Mouse (Mus musculus) erythroblast, embryonic 14.5 days (primary cell): Measurements from ENCODE around the gene Nr2e1. TPM values are rescaled to one million over a fixed set of nuclear protein-coding genes. Genes with fewer than 3 reads are reported as not detected.

Experiments used
- H3K27me3 ChIP-seq: 2 replicates; pipeline ENCODE4 v1.6.1; 2012; ENCODE audit warnings: inconsistent platforms; ENCODE audit not compliant: control insufficient read depth
- H3K36me3 ChIP-seq: 2 replicates; pipeline ENCODE4 v1.6.1; 2012; ENCODE audit warnings: mild to moderate bottlenecking, inconsistent platforms; ENCODE audit not compliant: control insufficient read depth
- H3K4me1 ChIP-seq: 2 replicates; pipeline ENCODE4 v1.6.1; 2012; ENCODE audit warnings: inconsistent platforms; ENCODE audit not compliant: control insufficient read depth
- H3K4me3 ChIP-seq: replicated peaks from 2 replicates; pipeline ENCODE3; 2012; ENCODE audit warnings: moderate library complexity, mild to moderate bottlenecking, inconsistent platforms
- H3K9me3 ChIP-seq: 2 replicates; pipeline ENCODE4 v1.6.1; 2012; ENCODE audit warnings: low read length, inconsistent platforms, mixed read lengths; ENCODE audit not compliant: control insufficient read depth
- GATA1 ChIP-seq: IDR thresholded peaks from 2 replicates; pipeline ENCODE4 v1.6.1; 2012; ENCODE audit warnings: low read length, inconsistent platforms, mixed read lengths
- TAL1 ChIP-seq: IDR thresholded peaks from 3 replicates; pipeline ENCODE4 v1.6.1; 2012; ENCODE audit warnings: low read length, inconsistent platforms, mixed read lengths
- polyA plus RNA-seq: library from polyadenylated mRNA; stranded (reverse); fragments of >175 nt; gene quantifications from 2 replicates; pipeline ENCODE4 v1.2.3, GENCODE M21; 2012

Gene Nr2e1
- polyA plus RNA-seq, 1 experiment: not detected

GRCm38 (mm10) chr10:42613639-42614381 lies 30.4 kb upstream of the Nr2e1 start:
- TF ChIP-seq GATA1 (no peak), TAL1 (no peak)
- Histone ChIP-seq H3K27me3 (peaks cover 99% of the 10 kb centered on the region), H3K4me1 (no peaks in the 10 kb centered on the region; the same call in none of the 2 replicates), H3K4me3 (no peak overlapping the region), H3K9me3 (peaks cover 13% of the 10 kb centered on the region), H3K36me3 (no peaks in the 10 kb centered on the region)

DNA sequence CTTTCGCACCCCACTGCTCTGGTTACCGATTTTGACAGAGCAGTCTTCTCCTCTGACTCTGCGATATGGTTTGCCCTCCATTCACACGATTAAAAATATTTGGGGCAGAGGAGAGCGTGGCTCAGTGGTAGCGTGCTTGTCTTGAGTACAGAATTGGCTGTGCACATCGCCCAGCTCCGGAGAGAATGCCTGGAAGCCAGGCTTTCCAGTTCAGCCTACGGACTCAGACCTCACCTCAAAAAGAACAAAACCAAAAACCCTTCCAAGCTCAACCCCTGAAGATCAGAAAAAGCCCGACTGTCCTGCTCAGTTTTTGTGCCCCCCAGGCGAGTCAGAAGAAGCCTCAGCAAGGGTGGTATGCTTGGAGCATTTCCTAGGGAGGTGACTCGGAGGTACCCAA lies 29.6 kb upstream of the Nr2e1 start:
- H3K4me1 ChIP-seq: no peaks in the 10 kb centered on the region; the same call in none of the 2 replicates
- no peak for TF ChIP-seq GATA1
- no peak for TF ChIP-seq TAL1
- H3K27me3 ChIP-seq: peaks cover 99% of the 10 kb centered on the region
- H3K9me3 ChIP-seq: peaks cover 13% of the 10 kb centered on the region
- no peaks in the 10 kb centered on the region for H3K36me3 ChIP-seq
- H3K4me3 ChIP-seq: no peak overlapping the region

GRCm38 (mm10) chr10:42606757-42607156 lies 23.3 kb upstream of the Nr2e1 start:
- H3K9me3 ChIP-seq: peaks cover 8% of the 10 kb centered on the region

GRCm38 (mm10) chr10:42604874-42605273 lies 21.4 kb upstream of the Nr2e1 start:
- no peak for TF ChIP-seq GATA1
- TF ChIP-seq TAL1: no peak

More at GRCm38 (mm10) chr10:42606757-42607156, 23.3 kb upstream of the Nr2e1 start:
- Histone ChIP-seq H3K36me3 (no peaks in the 10 kb centered on the region), H3K4me3 (no peak overlapping the region), H3K27me3 (peaks cover 62% of the 10 kb centered on the region), H3K4me1 (peaks cover under 1% of the 10 kb centered on the region)
- TF ChIP-seq GATA1: no peak

DNA sequence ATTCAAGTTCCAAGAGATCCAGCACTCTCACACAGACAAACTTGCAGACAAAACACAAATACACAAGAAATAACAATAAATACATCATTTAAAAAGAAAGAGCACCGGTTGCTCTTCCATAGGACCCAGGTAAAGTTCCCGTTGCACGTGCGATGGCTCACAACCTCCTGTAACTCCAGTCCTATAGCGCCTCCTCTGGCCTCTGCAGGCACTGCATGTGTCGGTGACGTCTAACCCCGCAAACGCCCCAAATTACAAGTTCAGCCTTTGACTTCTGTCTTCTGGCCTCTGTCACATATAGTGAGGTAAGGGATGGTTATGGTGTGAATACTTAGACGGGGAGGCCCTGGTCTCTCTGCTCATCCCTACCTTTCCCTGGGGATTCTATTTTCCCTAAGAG lies 18.1 kb upstream of the Nr2e1 start:
- no peak for TF ChIP-seq GATA1
- Histone ChIP-seq H3K9me3 (peaks cover 10% of the 10 kb centered on the region), H3K4me1 (peaks cover 3% of the 10 kb centered on the region), H3K4me3 (no peak overlapping the region), H3K27me3 (peaks cover 35% of the 10 kb centered on the region), H3K36me3 (no peaks in the 10 kb centered on the region)

More at GRCm38 (mm10) chr10:42604874-42605273, 21.4 kb upstream of the Nr2e1 start:
- H3K4me3 ChIP-seq: no peak overlapping the region
- peaks cover 3% of the 10 kb centered on the region for H3K4me1 ChIP-seq
- no peaks in the 10 kb centered on the region for H3K36me3 ChIP-seq
- peaks cover 55% of the 10 kb centered on the region for H3K27me3 ChIP-seq
- H3K9me3 ChIP-seq: peaks cover 10% of the 10 kb centered on the region

DNA sequence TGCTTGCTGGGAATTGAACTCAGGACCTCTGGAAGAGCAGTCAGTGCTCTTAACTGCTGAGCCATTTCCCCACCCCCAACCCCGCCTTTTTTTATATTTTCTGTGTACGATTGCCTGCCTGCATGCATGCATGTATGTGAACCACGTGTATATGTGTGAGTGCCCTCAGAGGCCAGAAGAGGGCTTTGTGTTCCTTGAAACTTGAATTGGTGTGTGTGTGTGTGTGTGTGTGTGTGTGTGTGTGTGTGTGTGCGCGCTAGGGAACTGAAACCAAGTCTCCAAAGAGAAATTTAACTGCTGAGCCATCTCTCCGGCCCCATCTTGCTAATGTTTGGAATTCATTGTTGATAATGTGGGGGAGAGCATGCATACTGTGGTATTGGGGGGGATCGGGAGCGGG lies 15.2 kb upstream of the Nr2e1 start:
- peaks cover 3% of the 10 kb centered on the region for H3K4me1 ChIP-seq
- peaks cover 58% of the 10 kb centered on the region for H3K27me3 ChIP-seq
- H3K9me3 ChIP-seq: peaks cover 3% of the 10 kb centered on the region; the same call in 1 of the 2 replicates
- no peaks in the 10 kb centered on the region for H3K36me3 ChIP-seq
- no peak overlapping the region for H3K4me3 ChIP-seq
- TF ChIP-seq GATA1: no peak
- no peak for TF ChIP-seq TAL1

- Histone ChIP-seq H3K27me3 (peaks cover 96% of the 10 kb centered on the region), H3K4me1 (peaks cover 9% of the 10 kb centered on the region), H3K4me3 (no peak overlapping the region), H3K36me3 (no peaks in the 10 kb centered on the region), H3K9me3 (peaks cover 6% of the 10 kb centered on the region; the same call in 1 of the 2 replicates)
- TF ChIP-seq GATA1: no peak
- TF ChIP-seq TAL1: no peak
Measured at GRCm38 (mm10) chr10:42593201-42593600, 9.8 kb upstream of the Nr2e1 start.

- H3K4me3 ChIP-seq: no peak overlapping the region
- peaks cover 6% of the 10 kb centered on the region; the same call in 1 of the 2 replicates for H3K9me3 ChIP-seq
- peaks cover 100% of the 10 kb centered on the region for H3K27me3 ChIP-seq
Measured at GRCm38 (mm10) chr10:42591993-42592686, 8.7 kb upstream of the Nr2e1 start.

DNA sequence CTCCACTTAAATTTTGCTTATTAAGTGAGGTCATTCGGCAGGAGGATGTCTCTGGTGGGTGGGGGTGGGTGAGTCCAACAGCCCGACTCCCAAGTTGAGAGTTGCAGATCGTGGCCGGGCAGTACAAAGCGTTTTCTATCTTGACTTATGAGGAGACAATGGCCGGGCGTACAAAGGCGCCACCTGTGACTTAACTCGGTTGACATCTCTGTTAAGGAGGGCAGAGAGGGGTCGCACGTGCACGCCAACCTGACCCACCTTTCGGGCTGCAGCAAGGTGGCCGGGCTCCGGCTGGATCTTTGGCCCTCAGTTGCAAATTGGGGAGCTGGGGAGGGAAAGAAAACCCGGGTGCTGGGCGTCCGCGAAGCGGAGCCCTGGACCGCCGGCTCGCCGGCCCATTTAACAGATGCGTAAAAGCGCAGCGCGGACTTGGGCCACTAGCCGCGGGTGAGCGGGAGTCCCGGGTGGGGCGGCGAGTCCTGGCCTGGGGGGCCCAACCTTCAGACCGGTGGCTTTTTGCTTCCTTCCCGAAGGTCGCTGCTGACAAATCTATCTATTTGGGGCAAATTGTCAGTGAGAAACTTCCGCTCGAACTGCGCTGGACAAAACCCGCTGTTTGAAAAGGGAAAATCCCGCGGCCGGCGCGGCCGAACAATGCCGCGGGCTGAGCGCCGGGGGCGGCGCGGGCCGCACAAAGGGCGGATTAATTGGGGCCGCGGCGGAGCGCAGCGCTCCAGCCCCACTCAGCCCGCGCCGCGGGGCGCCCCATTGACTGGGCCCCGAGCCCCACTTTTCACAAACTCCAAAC lies 8.0 kb upstream of the Nr2e1 start:
- Histone ChIP-seq H3K27me3 (peaks cover 100% of the 10 kb centered on the region), H3K9me3 (peaks cover 7% of the 10 kb centered on the region), H3K4me3 (no peak overlapping the region), H3K36me3 (no peaks in the 10 kb centered on the region), H3K4me1 (peaks cover 9% of the 10 kb centered on the region)
- TF ChIP-seq TAL1 (no peak), GATA1 (no peak)

More at GRCm38 (mm10) chr10:42591993-42592686, 8.7 kb upstream of the Nr2e1 start:
- no peaks in the 10 kb centered on the region for H3K36me3 ChIP-seq
- no peak for TF ChIP-seq GATA1
- TF ChIP-seq TAL1: no peak
- peaks cover 9% of the 10 kb centered on the region for H3K4me1 ChIP-seq
